Mouse (Mus musculus) G1E (cell line): ENCODE measurements around the gene 1810013L24Rik. TPM values are rescaled to one million over a fixed set of nuclear protein-coding genes. Genes with fewer than 3 reads are reported as not detected.
A peak's percentile ranks its signal among the peaks of the same experiment; 100 is the strongest.

Experiments used
- ATAC-seq: 2 replicates; pipeline ENCODE4 v1.8.0; 2016; ENCODE audit warnings: mild to moderate bottlenecking; ENCODE audit not compliant: insufficient number of reproducible peaks, poor library complexity, low FRiP score, severe bottlenecking; ENCODE audit errors: extremely low read depth
- DNase-seq: peaks from one replicate; pipeline ENCODE4 v3.0.0; 2012; ENCODE audit warnings: low spot score
- H3K27me3 ChIP-seq: 2 replicates; pipeline ENCODE4 v1.6.1; 2012; ENCODE audit warnings: mild to moderate bottlenecking, low read length, inconsistent platforms; ENCODE audit not compliant: insufficient read depth
- H3K36me3 ChIP-seq: replicated peaks from 2 replicates; pipeline ENCODE3; 2012; ENCODE audit warnings: mild to moderate bottlenecking, inconsistent platforms
- H3K4me1 ChIP-seq: 2 replicates; pipeline ENCODE4 v1.6.1; 2012; ENCODE audit warnings: low read depth, low read length, inconsistent platforms, mixed read lengths; ENCODE audit not compliant: insufficient read depth
- H3K4me3 ChIP-seq: 2 replicates; pipeline ENCODE4 v1.5.1; 2012; ENCODE audit warnings: low read depth, mild to moderate bottlenecking, inconsistent platforms, low read length, moderate library complexity, mixed read lengths
- H3K9me3 ChIP-seq: replicated peaks from 2 replicates; pipeline ENCODE4 v1.6.1; 2012; ENCODE audit warnings: inconsistent platforms
- CTCF ChIP-seq: IDR thresholded peaks from 2 replicates; pipeline ENCODE4 v1.5.1; 2012; ENCODE audit warnings: low read depth, low read length, inconsistent platforms, mixed read lengths
- GATA1 ChIP-seq: IDR thresholded peaks from 2 replicates; pipeline ENCODE4 v1.6.1; 2012; ENCODE audit warnings: borderline replicate concordance, low read length, inconsistent platforms, mixed read lengths
- GATA2 ChIP-seq: IDR thresholded peaks from 2 replicates; pipeline ENCODE4 v1.6.1; 2012; ENCODE audit warnings: low read depth, low read length, inconsistent platforms, borderline replicate concordance
- POLR2AphosphoS5 ChIP-seq: IDR thresholded peaks from 2 replicates; pipeline ENCODE4 v1.6.1; 2012; ENCODE audit warnings: low read depth, low read length, inconsistent platforms; ENCODE audit not compliant: insufficient replicate concordance
- TAL1 ChIP-seq: conservative IDR thresholded peaks from 2 replicates; pipeline ENCODE4 v1.6.1; 2012; ENCODE audit warnings: low read depth, low read length, inconsistent platforms, mixed read lengths
- polyA plus RNA-seq: library from polyadenylated mRNA; stranded (reverse); fragments of >175 nt; gene quantifications from 2 replicates; pipeline ENCODE4 v1.2.3, GENCODE M21; 2012
- total RNA-seq, 2 experiments: library from RNA; stranded (forward) in 1 of 2; stranded (reverse) in 1 of 2; fragments of 200-1000 nt in 1 of 2; fragments of >200 nt in 1 of 2; fragmentation: Nextera tagmentation in 1 of 2; gene quantifications; 2 replicates each; pipeline ENCODE4 v1.2.3; 2014 to 2017

Gene 1810013L24Rik
- total and polyA plus RNA-seq, 3 experiments, result 17.7 to 92.2 (median 58.1) TPM

DNA sequence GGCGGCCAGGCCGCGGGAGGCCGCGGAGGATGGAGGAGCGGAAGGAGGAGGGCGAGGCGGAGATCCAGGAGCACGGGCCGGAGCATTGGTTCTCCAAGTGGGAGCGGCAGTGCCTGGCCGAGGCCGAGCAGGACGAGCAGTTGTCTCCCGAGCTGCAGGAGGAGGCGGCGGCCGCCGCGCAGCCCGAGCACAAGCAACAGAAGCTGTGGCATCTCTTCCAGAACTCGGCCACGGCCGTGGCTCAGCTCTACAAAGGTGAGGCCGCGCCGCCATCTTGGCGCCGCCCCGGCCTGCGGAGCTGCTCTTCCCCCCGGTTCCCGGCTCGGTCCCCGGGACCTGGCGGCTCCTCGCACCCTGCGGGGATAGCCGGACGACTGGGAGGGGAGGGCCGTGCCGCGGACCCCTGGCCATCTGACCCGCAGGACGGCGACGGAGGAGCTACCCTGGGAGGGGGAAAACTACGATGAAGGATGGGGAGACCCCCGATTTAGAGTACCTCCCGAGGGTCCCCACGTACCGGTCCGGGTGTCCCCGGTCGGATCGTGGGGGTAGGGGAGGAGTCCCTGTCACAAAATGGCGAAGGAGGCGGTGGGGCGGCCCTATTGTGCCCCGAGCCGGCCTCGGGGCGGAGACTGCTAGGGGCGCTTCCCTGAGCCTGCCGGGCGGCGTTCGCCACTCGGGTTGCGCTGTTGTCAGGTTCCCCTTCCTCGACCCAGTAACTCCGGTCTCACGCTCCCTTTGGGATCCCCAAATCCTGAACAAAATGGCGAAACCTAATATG is 721 bp downstream of the 1810013L24Rik start:
- DNase-seq (peak; percentile 63), ATAC-seq (peak; percentile 15; the same call in 1 of the 2 replicates)
- H3K4me1 ChIP-seq, result peaks cover 28% of the 10 kb centered on the region
- H3K36me3 ChIP-seq, result peaks cover 37% of the 10 kb centered on the region
- peak overlapping the region; percentile 97 for H3K4me3 ChIP-seq
- no peak for TF ChIP-seq TAL1
- TF ChIP-seq CTCF, result no peak
- no peak for TF ChIP-seq POLR2AphosphoS5
- TF ChIP-seq GATA1, result no peak
- TF ChIP-seq GATA2, result no peak
- H3K27me3 ChIP-seq, result no peaks in the 10 kb centered on the region
- no peaks in the 10 kb centered on the region for H3K9me3 ChIP-seq

GRCm38 (mm10) chr16:8831241-8831640 is 1.3 kb downstream of the 1810013L24Rik start:
- ATAC-seq, result no peak

DNA sequence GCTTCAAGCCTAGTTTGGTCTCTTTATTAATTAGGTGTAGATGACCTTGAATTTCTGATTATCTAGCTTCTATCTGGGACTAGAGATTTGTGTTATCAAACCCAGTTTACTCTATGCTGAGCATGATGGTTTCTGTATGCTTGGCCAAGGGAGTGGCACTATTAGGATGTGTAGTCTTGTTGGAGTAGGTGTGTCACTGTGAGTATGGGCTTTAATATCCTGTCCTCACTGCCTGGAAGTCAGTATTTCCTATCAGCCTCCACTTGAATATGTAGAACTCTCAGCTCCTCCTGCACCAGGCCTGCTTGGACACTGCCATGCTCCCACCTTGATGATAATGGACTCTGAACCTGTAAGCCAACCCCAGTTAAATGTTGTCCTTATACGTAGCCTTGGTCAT is 7.0 kb downstream of the 1810013L24Rik start:
- no peak for ATAC-seq
- Histone ChIP-seq H3K4me3 (no peak overlapping the region), H3K36me3 (peaks cover 78% of the 10 kb centered on the region), H3K27me3 (no peaks in the 10 kb centered on the region), H3K4me1 (peaks cover 47% of the 10 kb centered on the region), H3K9me3 (no peaks in the 10 kb centered on the region)
- DNase-seq, result no peak
- no peak for TF ChIP-seq GATA1
- TF ChIP-seq CTCF, result no peak
- no peak for TF ChIP-seq GATA2
- no peak for TF ChIP-seq TAL1
- TF ChIP-seq POLR2AphosphoS5, result no peak

More at GRCm38 (mm10) chr16:8831241-8831640, 1.3 kb downstream of the 1810013L24Rik start:
- peaks cover 28% of the 10 kb centered on the region for H3K4me1 ChIP-seq
- H3K36me3 ChIP-seq, result peaks cover 38% of the 10 kb centered on the region
- no peaks in the 10 kb centered on the region for H3K27me3 ChIP-seq
- DNase-seq, result no peak
- no peaks in the 10 kb centered on the region for H3K9me3 ChIP-seq
- TF ChIP-seq CTCF, result no peak
- no peak for TF ChIP-seq GATA1
- no peak for TF ChIP-seq GATA2
- no peak for TF ChIP-seq POLR2AphosphoS5
- no peak for TF ChIP-seq TAL1
- H3K4me3 ChIP-seq, result peak overlapping the region; percentile 97

- TF ChIP-seq TAL1 (no peak), CTCF (no peak), GATA2 (no peak), POLR2AphosphoS5 (no peak), GATA1 (no peak)
- DNase-seq (no peak), ATAC-seq (no peak)
- H3K27me3 ChIP-seq, result no peaks in the 10 kb centered on the region
- H3K4me3 ChIP-seq, result no peak overlapping the region
- H3K4me1 ChIP-seq, result peaks cover 44% of the 10 kb centered on the region
- H3K9me3 ChIP-seq, result no peaks in the 10 kb centered on the region
- H3K36me3 ChIP-seq, result peaks cover 80% of the 10 kb centered on the region
Observed at GRCm38 (mm10) chr16:8837595-8837994, 7.7 kb downstream of the 1810013L24Rik start.

DNA sequence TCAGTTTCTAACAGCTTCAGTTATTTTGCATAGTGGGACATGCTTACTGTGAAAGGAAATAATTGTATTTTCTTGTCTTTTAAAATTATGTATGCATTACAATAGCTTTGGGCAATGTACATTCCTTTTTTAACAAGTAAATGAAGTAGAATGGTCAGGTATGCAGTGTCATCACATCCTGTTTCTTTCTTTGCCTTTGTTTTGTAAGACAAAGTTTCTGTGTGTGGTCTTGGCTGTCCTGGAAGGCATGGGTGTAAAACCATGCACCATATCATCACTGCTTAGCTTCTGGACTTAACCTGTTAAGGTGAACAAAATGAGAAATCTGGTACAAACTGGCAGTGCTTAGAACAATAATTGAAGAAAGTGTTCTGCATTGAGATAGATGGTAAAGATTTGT is 9.0 kb downstream of the 1810013L24Rik start:
- H3K4me1 ChIP-seq, result peaks cover 39% of the 10 kb centered on the region
- TF ChIP-seq GATA2 (no peak), GATA1 (no peak), CTCF (no peak), TAL1 (no peak), POLR2AphosphoS5 (no peak)
- peaks cover 84% of the 10 kb centered on the region for H3K36me3 ChIP-seq
- no peaks in the 10 kb centered on the region for H3K9me3 ChIP-seq
- H3K4me3 ChIP-seq, result no peak overlapping the region
- DNase-seq (no peak), ATAC-seq (no peak)
- no peaks in the 10 kb centered on the region for H3K27me3 ChIP-seq

- H3K36me3 ChIP-seq, result peaks cover 80% of the 10 kb centered on the region
- DNase-seq, result no peak
- peaks cover 29% of the 10 kb centered on the region for H3K4me1 ChIP-seq
- H3K9me3 ChIP-seq, result no peaks in the 10 kb centered on the region
- TF ChIP-seq GATA2, result no peak
- TF ChIP-seq POLR2AphosphoS5, result no peak
- TF ChIP-seq CTCF, result no peak
- TF ChIP-seq GATA1, result no peak
- no peak for TF ChIP-seq TAL1
- no peak for ATAC-seq
- H3K4me3 ChIP-seq, result no peak overlapping the region
- no peaks in the 10 kb centered on the region for H3K27me3 ChIP-seq
Observed at GRCm38 (mm10) chr16:8840557-8840956, 10.7 kb downstream of the 1810013L24Rik start.

DNA sequence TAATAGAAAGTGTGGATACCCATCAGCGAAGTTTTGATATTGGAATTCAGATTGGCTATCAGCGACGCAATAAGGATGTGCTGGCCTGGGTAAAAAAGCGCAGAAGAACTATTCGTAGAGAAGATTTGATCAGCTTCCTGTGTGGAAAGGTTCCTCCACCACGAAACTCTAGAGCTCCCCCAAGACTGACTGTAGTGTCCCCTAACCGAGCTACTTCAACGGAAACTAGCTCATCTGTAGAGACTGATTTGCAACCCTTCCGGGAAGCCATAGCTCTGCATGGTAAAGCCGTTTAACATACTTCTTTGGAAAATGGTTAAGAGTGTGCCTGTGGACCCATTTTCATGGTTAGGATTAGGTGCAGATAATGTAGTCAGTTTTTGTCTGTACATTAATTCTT is 13.1 kb downstream of the 1810013L24Rik start:
- no peak for ATAC-seq
- peaks cover 22% of the 10 kb centered on the region for H3K4me1 ChIP-seq

More for the DNA sequence above, 13.1 kb downstream of the 1810013L24Rik start:
- H3K27me3 ChIP-seq, result no peaks in the 10 kb centered on the region
- TF ChIP-seq GATA2 (no peak), POLR2AphosphoS5 (no peak), CTCF (no peak), TAL1 (no peak), GATA1 (no peak)
- H3K36me3 ChIP-seq, result peaks cover 73% of the 10 kb centered on the region
- no peak overlapping the region for H3K4me3 ChIP-seq
- H3K9me3 ChIP-seq, result no peaks in the 10 kb centered on the region
- DNase-seq, result no peak
